ENCODE assay signal across 9 mouse cellular contexts in the genomic region with DNA sequence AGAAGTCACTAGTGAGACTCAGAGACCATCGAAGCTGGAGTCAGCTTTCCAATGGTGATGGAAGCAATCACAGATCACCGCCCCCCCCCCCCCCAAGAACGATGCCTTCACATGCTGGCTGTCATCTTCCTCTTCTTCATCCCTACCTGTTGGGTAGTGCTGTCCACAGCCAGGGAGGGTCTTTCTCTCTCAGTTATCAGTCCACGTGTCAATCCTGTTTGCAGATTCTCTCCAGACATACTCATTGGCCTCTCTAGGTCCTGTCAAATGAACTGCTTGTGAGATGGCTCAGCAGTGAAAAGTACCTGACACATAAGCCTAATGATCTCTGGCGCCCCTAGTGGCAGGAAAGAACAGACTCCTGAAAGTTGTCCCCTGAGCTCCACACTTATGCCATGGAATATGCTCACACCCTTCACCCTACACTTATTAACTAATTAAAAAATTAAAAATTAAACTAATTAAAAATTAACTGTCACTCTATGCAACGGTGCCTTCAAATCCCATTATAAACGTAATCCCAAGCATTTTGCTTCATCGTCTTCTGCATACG. TPM values are rescaled to one million over a fixed set of nuclear protein-coding genes. Genes with fewer than 3 reads are reported as not detected.
DNase-seq lines count a peak whose midpoint lies in the region; ATAC-seq lines count a peak whose summit lies in the region.
"Had no signal": no experiment of that assay in that cellular context is flagged by ENCODE, and none has a peak within 500 bp of the region (broad histone marks: within the 10 kb centered on the region; RNA-seq: fewer than 3 reads in every experiment).

No protein-coding gene starts in this region.

- 0 out of 2 replicates have a peak, but pooled peaks have one; percentile 33 for ATAC-seq in megakaryocyte progenitor cell, adult 5-6 weeks (replicated peaks; ENCODE audit: poor library complexity)

- DNase-seq in gastrocnemius, postnatal 10 days, result peak; percentile 63
- no peak for DNase-seq in gastrocnemius, adult 8-10 months (ENCODE audit: low spot score in 2 of 2)
- DNase-seq in 3T3-L1 (ENCODE audit: low read depth, low spot score), result peak; percentile 74
- DNase-seq in T-cell, adult 2 months (ENCODE audit: low spot score), result peak; percentile 44
- peak; percentile 71 for DNase-seq in embryo, embryonic 10.5 days (ENCODE audit: low spot score)
- peak; percentile 75 for DNase-seq in kidney, postnatal 10 days
- peak; percentile 27 for DNase-seq in testis, postnatal 14 days (ENCODE audit: low spot score)

RNA-seq across cellular contexts. Expression of a gene that starts 35.4 kb away (rescaled TPM):
- not detected for total RNA-seq in gastrocnemius, postnatal 10 days (2021)
- not detected for total RNA-seq in gastrocnemius, adult 8-10 months (2022)
- total RNA-seq in megakaryocyte progenitor cell, adult 5-6 weeks (2015), result not detected in 2 replicates
- total RNA-seq in megakaryocyte progenitor cell, adult 5-6 weeks (2017), result not detected in 2 replicates
- total RNA-seq: adrenal gland, postnatal 4 days had no signal

Comparison
In these comparisons a context has a peak if more than half of its experiments do, and no peak if none do; other contexts are left out.
1. DNase-seq: peak in gastrocnemius, postnatal 10 days (single experiment), 3T3-L1 (single experiment), T-cell, adult 2 months (single experiment), embryo, embryonic 10.5 days (single experiment), kidney, postnatal 10 days (single experiment) and testis, postnatal 14 days (single experiment); none in gastrocnemius, adult 8-10 months (0 of 2).